ENCODE assay signal across 8 mouse cellular contexts in the genomic region with DNA sequence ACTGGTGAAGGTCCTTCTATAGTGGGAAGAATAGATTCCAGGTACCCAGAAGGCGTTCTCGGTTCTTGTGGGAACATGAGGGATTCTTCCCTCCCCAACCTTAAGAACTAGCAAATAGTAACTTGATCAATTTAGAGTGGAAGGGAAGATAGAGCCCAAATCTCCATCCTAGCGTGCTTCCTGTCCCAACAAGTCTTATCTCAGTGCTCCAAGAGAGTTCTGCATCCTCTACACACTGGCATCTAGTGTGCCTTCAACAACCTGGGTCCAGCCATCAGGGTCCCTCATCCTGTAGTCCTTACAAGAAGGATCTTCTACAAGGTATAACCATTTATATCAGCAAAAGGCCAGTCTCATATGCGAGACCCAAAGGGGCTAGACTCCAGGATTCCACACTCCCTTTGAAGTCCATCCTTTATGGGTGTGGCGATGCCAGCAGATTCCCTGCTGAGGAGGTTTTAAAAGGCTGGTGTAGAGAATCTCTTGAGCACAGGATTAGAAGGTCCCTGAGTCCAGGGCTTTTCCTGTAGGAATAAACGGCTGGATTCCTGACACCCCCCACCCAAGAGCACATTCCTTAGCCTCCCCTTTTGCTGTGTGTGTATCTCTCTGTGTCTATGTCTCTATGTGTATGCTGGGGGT. TPM values are rescaled to one million over a fixed set of nuclear protein-coding genes. Genes with fewer than 3 reads are reported as not detected.
DNase-seq lines count a peak whose midpoint lies in the region; ATAC-seq and TF ChIP-seq lines count a peak whose summit lies in the region.

No protein-coding gene starts in this region.

- peak overlapping the region; percentile 99 for H3K4me2 ChIP-seq in liver, embryonic 13.5 days

- no peak overlapping the region for H3K27ac ChIP-seq in cerebellum, adult 2 months (ENCODE audit: insufficient read depth, low read length)
- no peak overlapping the region for H3K27ac ChIP-seq in testis, adult 2 months (ENCODE audit: control insufficient read depth, insufficient read depth, low read depth, low read length)
- H3K27ac ChIP-seq in liver, embryonic 13.5 days = peak overlapping the region; percentile 87

- no peak for DNase-seq in cerebellum, adult 2 months
- no peak for DNase-seq in cerebellum, postnatal 4 days (ENCODE audit: low spot score in 2 of 2)
- DNase-seq in testis, postnatal 14 days (ENCODE audit: low spot score) = no peak
- DNase-seq in liver, embryonic 13.5 days = no peak
- DNase-seq in cerebellum, adult 8-10 months = no peak
- no peak for DNase-seq in urinary bladder, postnatal 4 days (ENCODE audit: low spot score in 2 of 2)

- no peaks in the 10 kb centered on the region for H3K36me3 ChIP-seq in testis, adult 2 months (ENCODE audit: control insufficient read depth, insufficient read depth, low read length)
- H3K36me3 ChIP-seq in liver, embryonic 13.5 days = peaks cover 18% of the 10 kb centered on the region

- no peaks in the 10 kb centered on the region for H3K9me3 ChIP-seq in liver, embryonic 13.5 days (replicated peaks)

- TF ChIP-seq POLR2A in cerebellum, adult 2 months (IDR thresholded peaks at IDR 0.05; ENCODE audit: borderline replicate concordance, insufficient read depth, low read length) = no peak
- no peak for TF ChIP-seq POLR2A in testis, adult 2 months (IDR thresholded peaks at IDR 0.05; ENCODE audit: control insufficient read depth, low read depth, low read length)

- ATAC-seq in liver, embryonic 13.5 days (ENCODE audit: low read depth) = peak; percentile 33; the same call in 1 of the 2 replicates
- no peak for ATAC-seq in frontal cortex, adult (ENCODE audit: low TSS enrichment)

- H3K4me1 ChIP-seq in cerebellum, adult 2 months (ENCODE audit: control insufficient read depth, insufficient read depth, low read length) = peaks cover 14% of the 10 kb centered on the region
- peaks cover 25% of the 10 kb centered on the region for H3K4me1 ChIP-seq in testis, adult 2 months (ENCODE audit: control insufficient read depth, insufficient read depth, low read length)
- peaks cover 66% of the 10 kb centered on the region for H3K4me1 ChIP-seq in liver, embryonic 13.5 days (replicated peaks)

- 57% methylated on average over 6 of the region's 6 CpGs for WGBS in cerebellum, adult 2 months
- 40% methylated on average over 6 of the region's 6 CpGs for WGBS in liver, embryonic 13.5 days (ENCODE audit: insufficient replicate concordance)

- no peaks in the 10 kb centered on the region for H3K27me3 ChIP-seq in cerebellum, adult 2 months (ENCODE audit: control insufficient read depth, insufficient read depth, low read length)
- no peaks in the 10 kb centered on the region for H3K27me3 ChIP-seq in testis, adult 2 months (ENCODE audit: control insufficient read depth, insufficient read depth, low read length)
- H3K27me3 ChIP-seq in liver, embryonic 13.5 days = no peaks in the 10 kb centered on the region

- H3K4me3 ChIP-seq in cerebellum, adult 2 months (replicated peaks; ENCODE audit: insufficient read depth, low read depth, low read length) = peak overlapping the region; percentile 90
- H3K4me3 ChIP-seq in testis, adult 2 months (ENCODE audit: control insufficient read depth, low read depth, low read length) = peak overlapping the region; percentile 83
- peak overlapping the region; percentile 70 for H3K4me3 ChIP-seq in liver, embryonic 13.5 days (replicated peaks)

- no peak for TF ChIP-seq CTCF in cerebellum, adult 2 months (IDR thresholded peaks at IDR 0.05; ENCODE audit: borderline replicate concordance, insufficient read depth, low read depth, low read length)
- TF ChIP-seq CTCF in testis, adult 2 months (IDR thresholded peaks at IDR 0.05; ENCODE audit: control insufficient read depth, insufficient read depth, insufficient replicate concordance, low read depth, low read length) = no peak

- peak overlapping the region; percentile 75 for H3K9ac ChIP-seq in liver, embryonic 13.5 days

RNA-seq across cellular contexts. Expression of a gene that starts 8.7 kb away (rescaled TPM):
- 23.4 and 27.6 TPM in 2 replicates for polyA plus RNA-seq in cerebellum, adult 2 months (2012; rRNA removed)
- polyA plus RNA-seq in testis, adult 2 months (2012; rRNA removed) = 19.4 and 20.6 TPM in 2 replicates
- polyA plus RNA-seq in liver, embryonic 13.5 days (2015; fragmentation: Nextera tagmentation; extraction: Ambion mirVana) = 23.5 and 26.0 TPM in 2 replicates

RNA-seq across cellular contexts. Expression of a gene that starts 9.7 kb away (rescaled TPM):
- polyA plus RNA-seq in cerebellum, adult 2 months (2012; rRNA removed) = 36.2 and 47.1 TPM in 2 replicates
- polyA plus RNA-seq in testis, adult 2 months (2012; rRNA removed) = 15.2 and 18.7 TPM in 2 replicates
- 12.3 and 12.8 TPM in 2 replicates for polyA plus RNA-seq in liver, embryonic 13.5 days (2015; fragmentation: Nextera tagmentation; extraction: Ambion mirVana)

RNA-seq across cellular contexts. Expression of a gene that starts 15.4 kb away (rescaled TPM):
- not detected in 2 replicates for polyA plus RNA-seq in cerebellum, adult 2 months (2012; rRNA removed)
- 91.8 and 100 TPM in 2 replicates for polyA plus RNA-seq in testis, adult 2 months (2012; rRNA removed)
- polyA plus RNA-seq in liver, embryonic 13.5 days (2015; fragmentation: Nextera tagmentation; extraction: Ambion mirVana) = not detected in 2 replicates

RNA-seq across cellular contexts. Expression of a gene that starts 23.4 kb away (rescaled TPM):
- polyA plus RNA-seq in cerebellum, adult 2 months (2012; rRNA removed) = 0.13 and 0.17 TPM in 2 replicates
- polyA plus RNA-seq in testis, adult 2 months (2012; rRNA removed) = 5.3 and 5.8 TPM in 2 replicates
- 0.30 and 0.35 TPM in 2 replicates for polyA plus RNA-seq in liver, embryonic 13.5 days (2015; fragmentation: Nextera tagmentation; extraction: Ambion mirVana)

RNA-seq across cellular contexts. Expression of a gene that starts 27.9 kb away (rescaled TPM):
- 31.0 and 34.2 TPM in 2 replicates for polyA plus RNA-seq in cerebellum, adult 2 months (2012; rRNA removed)
- polyA plus RNA-seq in testis, adult 2 months (2012; rRNA removed) = 23.3 and 24.3 TPM in 2 replicates
- polyA plus RNA-seq in liver, embryonic 13.5 days (2015; fragmentation: Nextera tagmentation; extraction: Ambion mirVana) = 5.3 and 6.4 TPM in 2 replicates

Comparison
In these comparisons a context has a peak if more than half of its experiments do, and no peak if none do; other contexts are left out.
1. RNA of a gene that starts 15.4 kb away (polyA plus RNA-seq): 91.8 to 100 TPM in testis, adult 2 months; not detected in cerebellum, adult 2 months and not detected in liver, embryonic 13.5 days; every median in the first group is over 10 times any median in the second.
2. Peak in every context shown above with its lines, with median percentiles within 50 percentile points of each other: H3K4me3 ChIP-seq.